Mouse (Mus musculus) embryonic facial prominence, embryonic 11.5 days (tissue): ENCODE results near the gene Nup98. TPM values are rescaled to one million over a fixed set of nuclear protein-coding genes. Genes with fewer than 3 reads are reported as not detected.

Experiments
- ATAC-seq: fragments of 200-750 bp; cut with Nextera tagmentation; replicated peaks from 2 replicates; pipeline ENCODE4 v1.8.0; 2017; ENCODE audit warnings: low read depth; ENCODE audit not compliant: insufficient number of reproducible peaks, low FRiP score, low TSS enrichment
- DNase-seq: peaks from one replicate; pipeline ENCODE4 v3.0.0-alpha.2; 2015; ENCODE audit warnings: low spot score
- H3K27ac ChIP-seq: fragments of 300-500 bp; sonication (generic); replicated peaks from 2 replicates; pipeline ENCODE4 v1.5.1; 2014; ENCODE audit warnings: mild to moderate bottlenecking, low read depth, low read length, control low read depth
- H3K27me3 ChIP-seq: fragments of 300-500 bp; sonication (generic); 2 replicates; pipeline ENCODE4 v1.6.1; 2014; ENCODE audit warnings: mild to moderate bottlenecking, low read length, moderate library complexity, mixed read lengths; ENCODE audit not compliant: control insufficient read depth, insufficient read depth
- H3K36me3 ChIP-seq: fragments of 300-500 bp; sonication (generic); replicated peaks from 2 replicates; pipeline ENCODE4 v1.6.1; 2014; ENCODE audit warnings: low read depth, mild to moderate bottlenecking, low read length, moderate library complexity, mixed read lengths; ENCODE audit not compliant: control insufficient read depth, insufficient read depth
- H3K4me1 ChIP-seq: fragments of 300-500 bp; sonication (generic); 2 replicates; pipeline ENCODE4 v1.6.1; 2014; ENCODE audit warnings: low read length, mixed read lengths; ENCODE audit not compliant: control insufficient read depth, insufficient read depth
- H3K4me2 ChIP-seq: fragments of 300-500 bp; sonication (generic); 2 replicates; pipeline ENCODE4 v1.6.1; 2014; ENCODE audit warnings: low read depth, mild to moderate bottlenecking, control low read depth, low read length, moderate library complexity
- H3K4me3 ChIP-seq: fragments of 300-500 bp; sonication (generic); 2 replicates; pipeline ENCODE4 v1.5.1; 2014; ENCODE audit warnings: low read depth, low read length, control low read depth
- H3K9ac ChIP-seq: fragments of 300-500 bp; sonication (generic); replicated peaks from 2 replicates; pipeline ENCODE4 v1.6.1; 2014; ENCODE audit warnings: mild to moderate bottlenecking, control low read depth, low read length
- H3K9me3 ChIP-seq: fragments of 300-500 bp; sonication (generic); replicated peaks from 2 replicates; pipeline ENCODE4 v1.6.1; 2016; ENCODE audit warnings: mild to moderate bottlenecking, low read length, inconsistent platforms, mixed read lengths; ENCODE audit not compliant: control insufficient read depth
- WGBS: fragments of 180-500 bp; shearing (Covaris S2); extraction: QIAGEN DNeasy Blood & Tissue Kit; methylation state at CpG from one replicate; pipeline ENCODE4 v1.1.7; 2014; 5-methylcytosine and 5-hydroxymethylcytosine counted together
- polyA plus RNA-seq: library from polyadenylated mRNA; unstranded; fragments of >200 nt; fragmentation: Nextera tagmentation; extraction: Ambion mirVana; gene quantifications from 2 replicates; pipeline ENCODE4 v1.2.1, GENCODE M21; 2014

Gene Nup98
- polyA plus RNA-seq, 1 experiment from 2014 or later: 49.0 TPM

GRCm38 (mm10) chr7:102205646-102206045 is 4.3 kb downstream of the Nup98 start:
- no peaks in the 10 kb centered on the region for H3K4me1 ChIP-seq
- H3K36me3 ChIP-seq: no peaks in the 10 kb centered on the region
- no peak overlapping the region for H3K27ac ChIP-seq
- H3K9me3 ChIP-seq: no peaks in the 10 kb centered on the region
- no peaks in the 10 kb centered on the region for H3K27me3 ChIP-seq
- DNase-seq: no peak
- H3K9ac ChIP-seq: no peak overlapping the region
- no peak overlapping the region for H3K4me3 ChIP-seq
- ATAC-seq: no peak
- 83% methylated on average over 1 of the region's 1 CpGs for WGBS
- H3K4me2 ChIP-seq: no peak overlapping the region

DNA sequence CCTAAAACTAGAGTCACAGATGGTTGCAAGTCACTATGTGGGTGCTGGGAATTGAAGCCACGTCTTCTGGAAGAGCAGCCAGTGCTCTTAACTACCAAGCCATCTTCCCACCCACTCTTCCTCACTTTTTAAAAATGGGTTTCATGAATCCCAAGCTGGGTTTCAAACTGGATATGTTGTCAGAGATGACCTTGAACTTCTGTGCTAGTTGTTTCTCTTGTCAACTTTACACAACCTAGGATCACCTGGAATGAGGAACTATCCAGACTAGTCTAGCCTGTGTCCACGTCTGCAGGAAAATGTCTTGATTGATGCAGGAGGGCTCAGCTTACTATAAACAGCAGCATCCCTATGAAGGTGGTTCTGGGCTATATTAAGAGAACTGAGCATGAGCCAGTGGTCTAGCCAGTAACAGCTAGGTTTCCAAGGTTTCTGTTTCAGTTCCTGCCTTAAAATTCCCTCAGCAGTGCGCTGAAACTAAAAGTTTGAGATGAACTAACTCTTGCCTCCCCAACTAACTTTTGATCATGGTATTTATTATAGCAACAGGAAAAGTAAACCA is 5.6 kb downstream of the Nup98 start:
- Histone ChIP-seq H3K4me1 (no peaks in the 10 kb centered on the region), H3K4me2 (no peak overlapping the region), H3K9ac (no peak overlapping the region), H3K9me3 (no peaks in the 10 kb centered on the region), H3K36me3 (no peaks in the 10 kb centered on the region), H3K27me3 (no peaks in the 10 kb centered on the region), H3K4me3 (no peak overlapping the region), H3K27ac (no peak overlapping the region)
- 90% methylated on average over 3 of the region's 3 CpGs for WGBS
- DNase-seq (no peak), ATAC-seq (no peak)

DNA sequence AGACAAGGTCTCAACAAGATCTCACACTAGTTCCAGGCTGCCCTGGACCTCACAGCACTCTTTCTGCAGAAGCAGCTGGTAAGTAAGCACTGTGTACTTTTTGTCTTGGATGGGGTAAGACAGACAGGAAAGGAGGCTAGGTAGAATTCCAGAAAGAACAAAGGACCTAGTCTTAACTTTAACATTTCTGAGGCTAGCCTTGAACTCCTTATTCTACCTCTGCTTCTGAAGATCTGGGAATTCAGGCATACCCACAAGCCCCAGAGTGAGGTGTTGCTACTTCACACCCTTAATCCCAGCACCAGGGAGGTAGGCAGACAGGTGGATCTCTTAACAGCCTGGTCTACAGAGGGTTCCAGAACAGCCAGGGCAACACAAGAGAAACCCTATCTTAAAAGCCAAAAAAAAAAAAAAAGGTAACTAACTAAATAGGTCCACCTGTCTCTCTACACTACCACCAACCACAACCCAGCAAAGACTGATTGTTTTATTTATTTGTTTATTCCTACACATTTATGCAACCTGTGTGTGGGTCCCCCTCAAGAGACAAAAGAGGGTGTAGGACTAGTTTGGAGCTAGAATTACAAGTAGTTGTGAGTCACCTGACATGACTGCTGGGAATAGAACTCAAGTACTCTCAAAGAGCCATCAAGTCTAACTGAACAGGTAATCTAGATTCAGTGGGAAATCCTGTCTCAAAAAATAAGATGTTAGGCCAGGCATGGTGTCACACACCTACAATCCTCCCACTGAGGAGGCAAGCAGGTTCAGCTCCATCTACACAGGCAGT is 8.8 kb downstream of the Nup98 start:
- no peak overlapping the region for H3K4me2 ChIP-seq
- no peak overlapping the region for H3K27ac ChIP-seq
- DNase-seq (no peak), ATAC-seq (no peak)
- H3K9ac ChIP-seq: no peak overlapping the region
- no peaks in the 10 kb centered on the region for H3K9me3 ChIP-seq
- no peaks in the 10 kb centered on the region for H3K27me3 ChIP-seq
- H3K36me3 ChIP-seq: no peaks in the 10 kb centered on the region
- no peaks in the 10 kb centered on the region for H3K4me1 ChIP-seq
- H3K4me3 ChIP-seq: no peak overlapping the region

DNA sequence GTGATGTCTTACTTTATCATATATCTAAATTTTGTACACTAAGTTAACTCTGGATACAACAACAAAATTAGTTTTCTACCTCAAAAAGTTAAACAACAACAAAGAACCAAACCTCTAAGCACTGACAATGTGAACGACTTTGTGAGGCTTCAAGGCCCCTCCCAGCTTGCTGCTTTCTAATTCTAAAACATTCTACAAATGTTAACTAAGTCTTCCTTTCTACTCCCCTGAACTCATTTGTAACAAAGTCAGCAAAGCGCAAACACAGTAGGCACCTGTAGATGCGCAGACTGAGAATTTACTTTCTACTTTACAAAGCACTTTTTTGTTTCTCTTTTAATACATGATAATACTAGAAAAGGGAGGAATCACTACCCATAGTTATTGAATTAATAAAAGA is 9.4 kb downstream of the Nup98 start:
- no peak for ATAC-seq
- WGBS: 84% methylated on average over 3 of the region's 3 CpGs
- H3K36me3 ChIP-seq: no peaks in the 10 kb centered on the region

DNA sequence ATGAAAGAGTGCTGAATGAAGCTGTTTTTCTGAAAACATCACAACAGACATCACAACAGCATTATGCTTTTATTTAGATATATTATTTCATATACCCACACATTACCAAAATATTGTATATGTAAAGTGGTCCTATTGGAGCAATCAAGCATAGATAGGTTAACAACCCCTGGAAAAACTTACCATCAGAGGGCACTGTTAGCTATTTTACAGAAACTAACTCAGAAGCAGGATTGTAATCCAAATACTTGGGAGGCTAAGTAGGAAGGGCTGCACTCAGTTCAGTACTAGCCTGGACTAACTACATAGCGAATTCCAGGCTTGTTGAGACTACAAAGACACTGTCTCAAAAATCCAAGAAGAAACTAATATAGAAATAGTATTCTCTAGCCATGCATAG is 17.6 kb downstream of the Nup98 start:
- Histone ChIP-seq H3K27me3 (no peaks in the 10 kb centered on the region), H3K4me2 (no peak overlapping the region), H3K36me3 (peaks cover 2% of the 10 kb centered on the region), H3K9ac (no peak overlapping the region), H3K9me3 (no peaks in the 10 kb centered on the region), H3K4me1 (no peaks in the 10 kb centered on the region), H3K4me3 (no peak overlapping the region), H3K27ac (no peak overlapping the region)
- 86% methylated on average over 1 of the region's 1 CpGs for WGBS
- DNase-seq (no peak), ATAC-seq (no peak)

More for the DNA sequence above, 9.4 kb downstream of the Nup98 start:
- Histone ChIP-seq H3K4me1 (no peaks in the 10 kb centered on the region), H3K4me3 (no peak overlapping the region), H3K4me2 (no peak overlapping the region), H3K27me3 (no peaks in the 10 kb centered on the region), H3K9ac (no peak overlapping the region), H3K27ac (no peak overlapping the region), H3K9me3 (no peaks in the 10 kb centered on the region)
- no peak for DNase-seq

GRCm38 (mm10) chr7:102183849-102184248 is 26.1 kb downstream of the Nup98 start:
- H3K4me2 ChIP-seq: no peak overlapping the region
- peaks cover 7% of the 10 kb centered on the region for H3K36me3 ChIP-seq
- 89% methylated on average over 3 of the region's 3 CpGs for WGBS
- ATAC-seq (no peak), DNase-seq (no peak)
- H3K4me1 ChIP-seq: no peaks in the 10 kb centered on the region
- no peak overlapping the region for H3K27ac ChIP-seq
- H3K27me3 ChIP-seq: no peaks in the 10 kb centered on the region
- no peak overlapping the region for H3K4me3 ChIP-seq
- no peaks in the 10 kb centered on the region for H3K9me3 ChIP-seq
- no peak overlapping the region for H3K9ac ChIP-seq

DNA sequence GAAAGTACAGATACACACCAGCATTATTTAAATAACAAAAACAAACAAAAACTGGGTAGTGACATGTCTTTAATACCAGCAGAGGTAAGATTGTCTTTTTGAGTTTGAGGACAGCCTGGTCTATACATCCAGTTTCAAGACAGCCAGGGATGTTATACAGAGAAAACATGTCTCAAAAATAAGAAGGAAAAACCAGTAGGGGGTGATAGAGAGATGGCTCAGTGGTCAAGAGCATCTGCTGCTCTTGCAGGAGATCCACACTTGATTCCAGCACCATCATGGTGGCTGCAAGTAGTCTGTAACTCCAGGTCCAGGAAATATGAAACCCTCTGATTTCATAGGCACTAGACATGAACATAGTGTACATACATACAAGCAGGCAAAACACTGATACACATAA is 39.7 kb downstream of the Nup98 start:
- Histone ChIP-seq H3K27ac (no peak overlapping the region), H3K27me3 (no peaks in the 10 kb centered on the region), H3K9ac (no peak overlapping the region), H3K36me3 (no peaks in the 10 kb centered on the region; the same call in none of the 2 replicates), H3K4me1 (no peaks in the 10 kb centered on the region), H3K9me3 (no peaks in the 10 kb centered on the region), H3K4me3 (no peak overlapping the region), H3K4me2 (no peak overlapping the region)
- DNase-seq: peak; percentile 16
- ATAC-seq: no peak

GRCm38 (mm10) chr7:102153691-102154090 is 56.3 kb downstream of the Nup98 start:
- no peak for ATAC-seq
- Histone ChIP-seq H3K27me3 (no peaks in the 10 kb centered on the region), H3K9ac (no peak overlapping the region), H3K4me3 (no peak overlapping the region), H3K27ac (no peak overlapping the region), H3K4me1 (no peaks in the 10 kb centered on the region), H3K9me3 (no peaks in the 10 kb centered on the region), H3K4me2 (no peak overlapping the region), H3K36me3 (peaks cover 2% of the 10 kb centered on the region; the same call in 1 of the 2 replicates)
- 91% methylated on average over 5 of the region's 5 CpGs for WGBS
- no peak for DNase-seq
